Mouse (Mus musculus) spleen, embryonic (tissue): ENCODE measurements around the gene Zfp385c.

ENCODE experiments used
- CTCF ChIA-PET: fragments of 350-600 bp; sonication (Branson Sonifier 250); formaldehyde crosslinking; loops from one replicate; lab custom pipeline; 2022; lab: Charles Lee

Gene Zfp385c

GRCm38 (mm10) chr11:100719312-100719711 lies 27.1 kb upstream of the Zfp385c start:
- CTCF ChIA-PET, result no interaction called here

GRCm38 (mm10) chr11:100718866-100719265 lies 26.6 kb upstream of the Zfp385c start:
- CTCF ChIA-PET, result no interaction called here

- CTCF ChIA-PET, result no interaction called here
Measured at GRCm38 (mm10) chr11:100718462-100718861, 26.2 kb upstream of the Zfp385c start.

DNA sequence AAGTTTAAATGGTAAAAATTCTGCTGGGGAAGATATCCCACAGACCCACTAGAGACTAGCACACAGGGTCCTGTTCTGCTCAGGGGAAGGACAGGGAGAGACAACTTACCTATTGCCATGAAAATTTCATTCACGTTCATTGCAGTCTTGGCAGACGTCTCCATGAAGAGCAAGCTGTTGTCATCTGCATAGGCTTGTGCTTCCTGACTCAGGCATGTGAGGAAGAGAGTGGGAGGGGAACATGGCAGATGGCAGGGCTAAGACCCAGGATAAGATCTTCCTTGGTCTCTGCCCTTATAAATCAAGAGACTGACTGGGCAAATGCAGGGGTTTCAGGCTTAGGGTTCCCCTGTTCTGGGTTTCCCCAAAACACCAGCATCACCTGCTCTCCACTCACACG lies 24.4 kb upstream of the Zfp385c start:
- CTCF ChIA-PET, result no interaction called here

DNA sequence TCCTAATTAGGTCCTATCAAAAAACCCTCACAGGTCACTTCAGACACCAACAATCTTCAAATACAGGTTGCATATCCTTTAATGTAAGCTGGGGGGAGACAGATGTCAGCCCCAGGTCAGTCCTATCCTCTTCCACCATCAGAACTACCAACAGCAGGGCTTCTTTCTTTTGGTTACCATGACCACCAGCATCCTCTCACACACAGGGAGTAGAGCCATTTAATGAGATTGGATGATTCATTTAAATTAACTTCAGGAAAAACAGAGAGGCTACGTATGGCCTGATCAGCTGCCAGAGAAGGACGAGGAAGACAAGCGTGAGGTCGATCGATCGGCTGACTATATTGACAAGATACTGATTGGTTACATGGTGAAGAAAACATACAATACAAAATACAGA lies 22.7 kb upstream of the Zfp385c start:
- CTCF ChIA-PET, result interaction anchor here (0.6 kb wide), 1 partner anchor 92 kb away, joined by 4 read pairs; no protein-coding TSS in a partner anchor

DNA sequence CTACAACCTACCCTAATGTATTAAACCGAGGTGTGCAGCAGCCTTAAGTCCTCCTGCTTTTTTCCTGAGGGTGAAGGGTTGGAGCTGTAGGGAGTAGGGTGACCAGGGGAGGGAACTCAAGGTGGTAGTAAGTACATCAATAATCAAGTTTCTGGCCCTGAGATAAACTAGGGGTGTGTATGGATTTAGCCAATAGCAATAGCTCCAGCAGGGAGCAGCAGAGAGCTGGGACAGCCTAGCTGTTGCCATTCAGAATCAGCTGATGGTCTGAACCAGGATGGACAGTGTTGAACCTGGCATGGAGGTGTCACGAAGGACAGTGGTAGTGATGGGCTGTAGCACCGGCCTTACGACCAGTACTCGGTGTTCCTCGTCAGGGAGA lies 22.3 kb upstream of the Zfp385c start:
- CTCF ChIA-PET, result interaction anchor here (0.6 kb wide), 1 partner anchor 93 kb away, joined by 4 read pairs; no protein-coding TSS in a partner anchor

- CTCF ChIA-PET, result interaction anchor here (0.6 to 3.3 kb wide), 3 partner anchors 11 to 728 kb away, joined by 3 to 25 read pairs (median 4); partner anchors contain the start of genes Dhx58 and Rpl27
Measured at GRCm38 (mm10) chr11:100713735-100714533, 21.7 kb upstream of the Zfp385c start, which contains the start of gene Hspb9. Gene Hspb9, plus strand, starts transcription at chr11:100713850.

DNA sequence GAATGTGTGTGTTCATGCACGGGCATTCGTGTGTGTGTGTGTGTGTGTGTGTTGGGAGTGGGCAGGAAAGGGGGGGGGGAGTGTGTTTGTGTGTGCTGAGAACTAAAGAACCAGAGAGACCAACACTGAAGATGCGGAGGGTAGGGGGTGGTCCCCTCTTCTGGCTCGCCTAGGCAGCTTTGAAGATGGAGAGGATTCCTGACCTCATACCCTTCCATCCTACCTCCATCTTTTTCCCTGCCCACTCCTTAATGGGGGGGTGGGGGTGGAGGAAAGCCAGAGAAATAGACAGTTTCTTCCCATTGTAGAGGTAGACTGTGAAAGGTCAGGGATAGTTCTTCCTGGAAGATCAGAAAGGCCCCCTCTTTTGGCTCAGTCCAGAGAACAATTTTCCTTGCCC lies 20.9 kb upstream of the Zfp385c start:
- CTCF ChIA-PET, result interaction anchor here (1.0 to 3.3 kb wide), 2 partner anchors 10 to 728 kb away, joined by 3 to 25 read pairs; partner anchors contain the start of genes Dhx58 and Rpl27

- CTCF ChIA-PET, result interaction anchor here (0.7 to 3.3 kb wide), 2 partner anchors 9 to 78 kb away, joined by 4 to 25 read pairs; partner anchors contain the start of gene Dhx58
Measured at GRCm38 (mm10) chr11:100711783-100712615, 19.7 kb upstream of the Zfp385c start, which contains the start of gene Kat2a. Gene Kat2a, minus strand, starts transcription at chr11:100712465.

DNA sequence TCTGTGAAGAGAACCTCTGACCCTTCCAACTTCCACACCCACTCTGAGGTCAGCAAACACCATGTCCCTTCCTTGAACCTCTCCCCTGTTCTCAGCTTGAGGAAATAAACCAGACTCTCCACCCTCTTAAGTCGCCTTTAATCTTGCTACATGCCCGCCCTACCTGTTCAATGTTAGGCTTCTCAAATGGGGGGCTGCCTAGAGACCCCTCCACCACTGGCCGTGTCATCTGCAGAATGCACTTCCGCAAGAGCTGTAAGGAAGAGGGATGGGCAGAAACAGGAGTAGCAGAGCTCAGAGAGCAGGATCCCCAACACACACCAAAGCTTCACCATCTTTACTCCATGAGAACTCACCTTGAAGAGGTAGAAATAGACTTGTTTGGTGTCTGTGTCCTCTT lies 18.7 kb upstream of the Zfp385c start:
- CTCF ChIA-PET, result interaction anchor here (0.6 to 3.3 kb wide), 2 partner anchors 8 to 28 kb away, joined by 4 to 25 read pairs; partner anchors contain the start of gene Dhx58

- CTCF ChIA-PET, result interaction anchor here (0.6 kb wide), 1 partner anchor 28 kb away, joined by 4 read pairs; no protein-coding TSS in a partner anchor
Measured at GRCm38 (mm10) chr11:100710528-100710927, 18.3 kb upstream of the Zfp385c start.

GRCm38 (mm10) chr11:100709201-100709810 lies 17.1 kb upstream of the Zfp385c start:
- CTCF ChIA-PET, result interaction anchor here (0.8 kb wide), 1 partner anchor 98 kb away, joined by 5 read pairs; no protein-coding TSS in a partner anchor

DNA sequence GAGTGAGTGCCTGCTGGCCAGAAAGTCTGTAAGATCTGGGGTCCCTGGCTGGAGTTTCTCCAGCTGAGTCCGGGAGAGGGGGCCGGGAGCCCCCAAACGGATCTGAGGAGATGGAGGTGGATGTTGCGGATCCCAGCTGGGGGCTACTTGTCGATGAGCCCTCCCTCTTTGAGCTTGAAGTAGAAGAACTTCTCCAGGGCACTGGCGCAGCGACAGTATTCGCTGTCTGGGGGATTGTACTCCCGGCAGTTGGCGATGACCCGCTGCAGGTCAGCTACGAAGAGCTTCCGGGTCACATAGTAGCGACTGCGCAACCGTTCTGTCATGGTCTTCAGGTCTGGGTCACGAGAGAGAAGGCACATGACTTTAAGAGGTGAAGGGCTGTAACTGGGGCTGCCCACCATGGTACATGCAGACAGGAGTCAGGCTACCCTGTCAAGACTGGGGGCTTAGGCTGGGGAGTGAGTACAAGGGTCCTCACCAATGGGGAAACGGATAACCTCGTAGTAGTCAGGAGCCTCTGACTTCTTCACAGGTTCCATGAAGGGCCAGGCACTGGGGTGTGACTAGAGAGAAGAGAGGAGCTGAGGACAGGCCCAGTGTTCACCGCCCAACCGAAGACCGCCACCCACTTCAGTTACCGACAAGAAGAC lies 13.0 kb upstream of the Zfp385c start:
- CTCF ChIA-PET, result interaction anchor here (0.6 kb wide), 3 partner anchors 80 to 424 kb away, joined by 3 read pairs; no protein-coding TSS in a partner anchor

DNA sequence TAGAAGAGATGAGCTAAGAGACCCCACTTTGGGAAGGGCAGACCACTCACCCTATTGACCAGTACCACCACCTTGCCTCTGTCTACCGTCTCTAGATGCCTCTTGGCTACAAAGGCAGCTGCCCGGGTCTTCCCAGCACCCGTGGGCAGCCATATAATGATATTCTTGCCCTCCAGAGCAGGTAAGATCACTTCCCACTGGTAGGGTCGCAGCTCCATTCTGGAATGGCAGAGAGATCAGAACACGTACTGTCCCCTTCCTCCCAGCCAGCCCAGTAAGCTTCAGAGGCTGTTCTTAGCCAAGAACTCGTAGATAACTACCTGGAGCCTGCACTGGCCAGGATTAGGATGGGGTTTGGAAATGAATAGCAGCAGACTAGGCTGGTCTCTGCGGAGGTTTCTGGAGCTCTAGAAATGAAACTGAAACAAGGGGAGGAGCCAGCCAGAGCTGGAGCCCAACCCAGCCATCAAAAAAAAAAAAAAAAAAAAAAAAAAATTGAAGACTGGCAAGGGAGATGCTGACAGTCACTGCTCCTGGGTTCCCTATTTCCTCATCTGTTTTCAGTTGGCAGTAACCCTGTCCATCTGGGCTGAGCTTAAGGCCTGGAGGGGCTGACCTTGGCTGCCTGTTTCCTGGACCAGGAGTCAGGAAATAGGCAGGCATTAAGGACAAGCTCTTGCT lies 11.7 kb upstream of the Zfp385c start, which contains the start of gene Dhx58:
TSS of gene Dhx58 (minus strand) at position 421 of the 681 bp plus-strand sequence.
- CTCF ChIA-PET, result interaction anchor here (0.5 to 1.9 kb wide), 2 partner anchors 8 to 336 kb away, joined by 3 to 25 read pairs; partner anchors contain the start of genes Hspb9 and Kat2a

DNA sequence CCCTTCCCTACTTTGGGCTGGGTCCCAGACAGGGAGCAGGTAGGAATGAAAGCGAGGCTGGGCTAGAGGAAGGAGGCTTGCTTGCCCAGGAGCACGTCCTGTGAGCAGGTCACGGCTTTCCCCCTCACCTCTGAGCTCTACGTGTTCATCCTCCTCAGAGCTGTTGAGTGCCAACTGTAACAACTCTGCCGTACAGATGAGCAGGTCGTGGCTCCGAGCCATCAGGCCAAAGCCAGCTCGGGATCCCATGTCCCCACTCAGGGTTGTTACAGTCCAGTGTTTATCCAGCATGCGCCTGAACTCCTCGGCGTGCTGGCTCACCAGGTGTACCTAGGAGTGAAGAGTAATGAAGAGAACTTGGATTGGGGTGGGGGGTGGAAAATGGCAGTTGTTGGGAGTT lies 11.1 kb upstream of the Zfp385c start:
- CTCF ChIA-PET, result interaction anchor here (1.1 to 1.9 kb wide), 2 partner anchors 9 to 10 kb away, joined by 10 to 25 read pairs; partner anchors contain the start of genes Hspb9, Kat2a and Zfp385c

- CTCF ChIA-PET, result interaction anchor here (1.1 to 1.9 kb wide), 2 partner anchors 10 kb away, joined by 10 to 25 read pairs; partner anchors contain the start of genes Hspb9, Kat2a and Zfp385c
Measured at GRCm38 (mm10) chr11:100702906-100703305, 10.7 kb upstream of the Zfp385c start.

DNA sequence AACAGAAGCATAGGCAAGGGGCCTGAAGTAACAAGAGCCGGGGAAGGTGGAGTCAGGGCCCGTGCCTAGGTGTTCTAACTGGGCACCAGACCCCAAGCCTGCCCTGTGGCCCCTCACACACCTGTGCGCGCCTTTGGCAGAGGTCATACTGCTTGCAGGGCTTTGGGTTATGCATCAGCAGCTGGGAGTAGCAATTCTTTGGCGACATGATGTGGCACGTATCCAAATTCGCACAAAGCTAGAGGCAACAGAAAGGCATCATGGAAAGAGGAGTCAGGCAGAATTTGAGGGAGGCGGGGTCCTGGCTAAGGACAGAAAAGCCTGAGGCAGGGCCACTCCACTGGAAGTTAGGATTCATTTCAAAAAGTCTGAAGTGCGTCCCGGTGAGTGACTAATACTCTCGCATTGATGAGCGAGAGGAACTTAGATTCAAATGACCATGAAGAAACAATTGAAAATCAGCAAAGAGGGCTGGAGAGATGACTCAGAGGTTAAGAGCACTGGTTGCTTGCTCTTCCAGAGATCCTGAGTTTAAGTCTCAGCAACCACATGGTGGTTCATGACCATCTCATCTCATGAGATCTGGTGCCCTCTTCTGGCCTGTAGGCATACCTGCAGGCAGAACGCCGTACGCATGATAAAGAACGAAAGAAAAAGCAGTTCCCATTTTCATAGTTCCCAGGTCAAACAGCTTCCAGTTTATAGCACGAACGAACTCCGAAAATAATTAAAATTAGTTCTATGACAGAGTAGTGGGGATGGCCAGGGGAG lies 10.0 kb upstream of the Zfp385c start:
- CTCF ChIA-PET, result interaction anchor here (0.8 to 1.9 kb wide), 3 partner anchors 9 to 257 kb away, joined by 3 to 25 read pairs (median 10); partner anchors contain the start of genes Hspb9, Kat2a and Zfp385c

DNA sequence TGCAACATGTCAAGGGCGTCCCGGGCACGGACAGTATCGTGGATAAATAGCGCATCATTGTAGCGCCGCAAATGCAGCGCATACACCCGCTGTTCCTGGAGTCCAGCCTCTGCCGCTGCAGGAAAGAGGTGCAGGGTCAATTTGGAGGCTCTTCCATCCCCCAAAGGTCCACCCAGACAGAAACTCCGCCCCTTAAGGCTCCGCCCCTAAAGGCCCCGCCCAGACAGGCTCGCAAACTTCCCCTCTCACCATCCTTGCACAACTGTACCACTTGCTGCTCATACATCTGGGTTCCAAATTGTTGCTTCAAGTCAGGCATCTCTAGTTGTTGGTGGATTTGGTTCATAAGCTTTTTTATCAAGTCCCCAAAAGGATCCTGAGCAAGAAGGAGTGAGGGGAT lies 9.0 kb upstream of the Zfp385c start:
- CTCF ChIA-PET, result interaction anchor here (0.6 to 0.8 kb wide), 2 partner anchors 131 to 258 kb away, joined by 3 read pairs; no protein-coding TSS in a partner anchor
